Mouse (Mus musculus): ENCODE measurements around the gene Wdr18. TPM values are rescaled to one million over a fixed set of nuclear protein-coding genes. Genes with fewer than 3 reads are reported as not detected.

Wdr18 gene
- polyA plus RNA-seq, 2 experiments = 24.7 to 58.4 TPM

GRCm38 (mm10) chr10:80016931-80017330 is 57.0 kb downstream of the Wdr18 start:
- peaks cover 18 to 20% of the 10 kb centered on the region in 2 experiments for H3K4me1 ChIP-seq (replicated peaks; ENCODE audit: control insufficient read depth in 2 of 2, insufficient read depth in 2 of 2, low read length in 1 of 2)

GRCm38 (mm10) chr10:80017361-80017760 is 57.4 kb downstream of the Wdr18 start:
- peak overlapping the region; percentile 51 to 61 for H3K4me3 ChIP-seq (ENCODE audit: insufficient read depth in 1 of 2, low read depth in 2 of 2, low read length in 2 of 2)
- peak overlapping the region; percentile 81 for H3K4me2 ChIP-seq (ENCODE audit: low read depth)
- H3K27ac ChIP-seq = peak overlapping the region; percentile 68
- peaks cover 18 to 20% of the 10 kb centered on the region in 2 experiments for H3K4me1 ChIP-seq (replicated peaks; ENCODE audit: control insufficient read depth in 2 of 2, insufficient read depth in 2 of 2, low read length in 1 of 2)
- no peaks in the 10 kb centered on the region for H3K27me3 ChIP-seq (ENCODE audit: control insufficient read depth, insufficient read depth, low read length)
- no peaks in the 10 kb centered on the region for H3K9me3 ChIP-seq (ENCODE audit: control insufficient read depth, low read length)
- H3K9ac ChIP-seq (replicated peaks) = peak overlapping the region; percentile 77
- H3K36me3 ChIP-seq (replicated peaks; ENCODE audit: control insufficient read depth, insufficient read depth, low read depth) = peaks cover 15% of the 10 kb centered on the region
- DNase-seq (ENCODE audit: low read depth in 3 of 3, low spot score in 3 of 3) (no peak), ATAC-seq (ENCODE audit: insufficient read depth) (peak; percentile 44)
- WGBS (ENCODE audit: insufficient replicate concordance) = 6% methylated on average over 3 of the region's 3 CpGs
- TF ChIP-seq EP300 (IDR thresholded peaks at IDR 0.05; ENCODE audit: low read depth) (no peak), CTCF (IDR thresholded peaks at IDR 0.05; ENCODE audit: low read depth) (no peak)

More at GRCm38 (mm10) chr10:80016931-80017330, 57.0 kb downstream of the Wdr18 start:
- peak overlapping the region; percentile 68 for H3K27ac ChIP-seq
- H3K4me2 ChIP-seq (ENCODE audit: low read depth) = peak overlapping the region; percentile 81
- DNase-seq (ENCODE audit: low read depth in 3 of 3, low spot score in 3 of 3) (no peak), ATAC-seq (ENCODE audit: insufficient read depth) (peak; percentile 18)
- peaks cover 18% of the 10 kb centered on the region for H3K36me3 ChIP-seq (replicated peaks; ENCODE audit: control insufficient read depth, insufficient read depth, low read depth)
- H3K4me3 ChIP-seq (ENCODE audit: insufficient read depth in 1 of 2, low read depth in 2 of 2, low read length in 2 of 2) = peak overlapping the region; percentile 51 to 61
- 13% methylated on average over 10 of the region's 10 CpGs for WGBS (ENCODE audit: insufficient replicate concordance)
- no peak for TF ChIP-seq CTCF (IDR thresholded peaks at IDR 0.05; ENCODE audit: low read depth)
- TF ChIP-seq EP300 (IDR thresholded peaks at IDR 0.05; ENCODE audit: low read depth) = no peak
- H3K9me3 ChIP-seq (ENCODE audit: control insufficient read depth, low read length) = no peaks in the 10 kb centered on the region
- H3K9ac ChIP-seq (replicated peaks) = peak overlapping the region; percentile 77
- H3K27me3 ChIP-seq (ENCODE audit: control insufficient read depth, insufficient read depth, low read length) = no peaks in the 10 kb centered on the region

DNA sequence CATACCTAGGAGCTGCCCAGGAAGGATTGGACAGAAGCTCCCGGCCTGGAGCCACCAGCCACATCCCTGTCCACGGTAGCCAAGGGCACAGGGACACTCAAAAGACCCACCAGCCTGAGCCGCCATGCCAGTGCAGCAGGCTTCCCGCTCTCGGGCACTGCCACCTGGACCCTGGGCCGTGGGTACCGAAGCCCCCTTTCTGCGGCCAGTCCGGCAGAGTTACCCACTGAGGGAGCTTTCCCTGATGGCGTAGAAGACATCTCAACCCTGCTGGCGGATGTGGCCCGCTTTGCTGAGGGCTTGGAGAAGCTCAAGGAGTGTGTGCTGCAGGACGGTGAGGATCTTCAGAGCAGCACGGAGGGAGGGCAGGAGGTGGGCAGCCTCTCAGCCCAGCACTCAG is 57.8 kb downstream of the Wdr18 start:
- peak overlapping the region; percentile 68 for H3K27ac ChIP-seq
- H3K4me1 ChIP-seq (replicated peaks; ENCODE audit: control insufficient read depth in 2 of 2, insufficient read depth in 2 of 2, low read length in 1 of 2) = peaks cover 18 to 20% of the 10 kb centered on the region in 2 experiments
- H3K4me3 ChIP-seq (ENCODE audit: insufficient read depth in 1 of 2, low read depth in 2 of 2, low read length in 2 of 2) = peak overlapping the region; percentile 37 to 51
- H3K9ac ChIP-seq (replicated peaks) = peak overlapping the region; percentile 77
- DNase-seq (ENCODE audit: low read depth in 3 of 3, low spot score in 3 of 3) = no peak
- no peaks in the 10 kb centered on the region for H3K27me3 ChIP-seq (ENCODE audit: control insufficient read depth, insufficient read depth, low read length)
- WGBS (ENCODE audit: insufficient replicate concordance) = 36% methylated on average over 14 of the region's 14 CpGs
- TF ChIP-seq CTCF (IDR thresholded peaks at IDR 0.05; ENCODE audit: low read depth) = no peak
- no peak for TF ChIP-seq EP300 (IDR thresholded peaks at IDR 0.05; ENCODE audit: low read depth)
- no peak for ATAC-seq (ENCODE audit: insufficient read depth)
- H3K4me2 ChIP-seq (ENCODE audit: low read depth) = peak overlapping the region; percentile 81
- peaks cover 15% of the 10 kb centered on the region for H3K36me3 ChIP-seq (replicated peaks; ENCODE audit: control insufficient read depth, insufficient read depth, low read depth)
- H3K9me3 ChIP-seq (ENCODE audit: control insufficient read depth, low read length) = no peaks in the 10 kb centered on the region

DNA sequence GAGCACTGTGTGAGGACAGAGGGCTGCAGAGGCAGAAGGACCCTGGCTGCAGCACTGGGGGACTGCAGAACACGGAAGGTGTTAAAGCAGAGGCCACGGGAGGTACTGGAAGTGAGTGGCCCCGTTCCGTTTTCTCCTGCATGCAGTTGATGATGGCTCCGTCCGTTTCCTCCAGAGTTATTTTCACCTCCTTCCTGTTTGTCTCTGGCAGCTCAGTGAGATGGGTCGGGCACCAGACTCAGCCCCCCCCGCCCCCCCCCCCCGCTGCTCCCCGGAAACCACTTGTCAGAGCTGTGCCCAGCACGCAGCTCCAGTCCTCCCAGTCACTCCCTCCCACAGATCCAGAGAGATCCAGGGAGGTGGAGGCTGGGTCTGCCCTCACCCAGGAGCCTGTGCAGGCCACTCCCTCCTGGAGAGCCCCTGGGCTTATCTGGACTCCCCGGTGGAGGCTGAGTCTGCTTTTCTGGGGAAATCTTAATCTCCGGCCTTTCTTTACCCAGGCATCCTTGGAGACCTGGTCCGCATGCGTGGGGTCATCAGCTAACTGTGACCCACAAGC is 58.9 kb downstream of the Wdr18 start:
- ATAC-seq (ENCODE audit: insufficient read depth) = peak; percentile 72
- peaks cover 18 to 20% of the 10 kb centered on the region in 2 experiments for H3K4me1 ChIP-seq (replicated peaks; ENCODE audit: control insufficient read depth in 2 of 2, insufficient read depth in 2 of 2, low read length in 1 of 2)
- peak in 2 of 3 experiments; percentile 49 to 68 for DNase-seq (ENCODE audit: low read depth in 3 of 3, low spot score in 3 of 3)

GRCm38 (mm10) chr10:80019471-80020131 is 59.6 kb downstream of the Wdr18 start:
- Histone ChIP-seq H3K27ac (peak overlapping the region; percentile 60; the same call in 1 of the 2 replicates), H3K4me1 (replicated peaks; ENCODE audit: control insufficient read depth in 2 of 2, insufficient read depth in 2 of 2, low read length in 1 of 2) (peaks cover 18 to 20% of the 10 kb centered on the region in 2 experiments), H3K9me3 (ENCODE audit: control insufficient read depth, low read length) (no peaks in the 10 kb centered on the region), H3K9ac (replicated peaks) (peak overlapping the region; percentile 34; the same call in 1 of the 2 replicates), H3K36me3 (replicated peaks; ENCODE audit: control insufficient read depth, insufficient read depth, low read depth) (peaks cover 11% of the 10 kb centered on the region), H3K4me2 (ENCODE audit: low read depth) (peak overlapping the region; percentile 81), H3K4me3 (ENCODE audit: insufficient read depth in 1 of 2, low read depth in 2 of 2, low read length in 2 of 2) (0 out of 4 replicates have a peak overlapping the region, but pooled peaks of 1 of the 2 experiments have one; percentile 34), H3K27me3 (ENCODE audit: control insufficient read depth, insufficient read depth, low read length) (no peaks in the 10 kb centered on the region)
- no peak for TF ChIP-seq CTCF (IDR thresholded peaks at IDR 0.05; ENCODE audit: low read depth)
- no peak for TF ChIP-seq EP300 (IDR thresholded peaks at IDR 0.05; ENCODE audit: low read depth)
- ATAC-seq (ENCODE audit: insufficient read depth) (peak; percentile 29; the same call in 1 of the 2 replicates), DNase-seq (ENCODE audit: low read depth in 3 of 3, low spot score in 3 of 3) (no peak)
- WGBS (ENCODE audit: insufficient replicate concordance) = 58% methylated on average over 20 of the region's 20 CpGs

More for the DNA sequence above, 58.9 kb downstream of the Wdr18 start:
- H3K27me3 ChIP-seq (ENCODE audit: control insufficient read depth, insufficient read depth, low read length) = no peaks in the 10 kb centered on the region
- peak overlapping the region; percentile 60 for H3K27ac ChIP-seq
- TF ChIP-seq EP300 (IDR thresholded peaks at IDR 0.05; ENCODE audit: low read depth) (no peak; the same call in 1 of the 2 replicates), CTCF (IDR thresholded peaks at IDR 0.05; ENCODE audit: low read depth) (peak; percentile 26; the same call in 1 of the 2 replicates)
- H3K4me2 ChIP-seq (ENCODE audit: low read depth) = peak overlapping the region; percentile 81
- peak overlapping the region; percentile 34 to 45 for H3K4me3 ChIP-seq (ENCODE audit: insufficient read depth in 1 of 2, low read depth in 2 of 2, low read length in 2 of 2)
- WGBS (ENCODE audit: insufficient replicate concordance) = 3% methylated on average over 15 of the region's 15 CpGs
- no peaks in the 10 kb centered on the region for H3K9me3 ChIP-seq (ENCODE audit: control insufficient read depth, low read length)
- H3K36me3 ChIP-seq (replicated peaks; ENCODE audit: control insufficient read depth, insufficient read depth, low read depth) = peaks cover 15% of the 10 kb centered on the region
- peak overlapping the region; percentile 34 for H3K9ac ChIP-seq (replicated peaks)

Other genes with a start within 250 kb of the Wdr18 start
Only the 30 nearest of the 33 such genes appear.
- gene Fgf22, start 205.1 kb upstream of the Wdr18 start, polyA plus RNA-seq (2012; rRNA removed) = not detected in 2 replicates
- gene Fgf22, start 205.1 kb upstream of the Wdr18 start, polyA plus RNA-seq (2014; fragmentation: Nextera tagmentation; extraction: Ambion mirVana) = not detected in 2 replicates
- gene Rnf126, start 193.2 kb upstream of the Wdr18 start, polyA plus RNA-seq (2012; rRNA removed) = 46.4 and 51.3 TPM in 2 replicates
- gene Rnf126, start 193.2 kb upstream of the Wdr18 start, polyA plus RNA-seq (2014; fragmentation: Nextera tagmentation; extraction: Ambion mirVana) = 27.7 and 33.7 TPM in 2 replicates
- gene Fstl3, start 182.9 kb upstream of the Wdr18 start, polyA plus RNA-seq (2012; rRNA removed) = 0.54 and 0.56 TPM in 2 replicates
- gene Fstl3, start 182.9 kb upstream of the Wdr18 start, polyA plus RNA-seq (2014; fragmentation: Nextera tagmentation; extraction: Ambion mirVana) = 0.18 and 0.23 TPM in 2 replicates
- 1.6 TPM in 2 replicates for gene Prss57, start 169.2 kb upstream of the Wdr18 start, polyA plus RNA-seq (2012; rRNA removed)
- gene Prss57, start 169.2 kb upstream of the Wdr18 start, polyA plus RNA-seq (2014; fragmentation: Nextera tagmentation; extraction: Ambion mirVana) = 3.2 and 4.9 TPM in 2 replicates
- gene Palm, start 166.6 kb upstream of the Wdr18 start, polyA plus RNA-seq (2012; rRNA removed) = 3.4 and 3.5 TPM in 2 replicates
- 4.0 and 4.1 TPM in 2 replicates for gene Palm, start 166.6 kb upstream of the Wdr18 start, polyA plus RNA-seq (2014; fragmentation: Nextera tagmentation; extraction: Ambion mirVana)
- 0.13 and 0.18 TPM in 2 replicates for gene Misp, start 139.2 kb upstream of the Wdr18 start, polyA plus RNA-seq (2012; rRNA removed)
- 0.41 TPM in 1 of 2 replicates, not detected in the other for gene Misp, start 139.2 kb upstream of the Wdr18 start, polyA plus RNA-seq (2014; fragmentation: Nextera tagmentation; extraction: Ambion mirVana)
- 118 and 126 TPM in 2 replicates for gene Ptbp1, start 105.7 kb upstream of the Wdr18 start, polyA plus RNA-seq (2012; rRNA removed)
- 84.5 and 99.8 TPM in 2 replicates for gene Ptbp1, start 105.7 kb upstream of the Wdr18 start, polyA plus RNA-seq (2014; fragmentation: Nextera tagmentation; extraction: Ambion mirVana)
- 133 and 152 TPM in 2 replicates for gene Prtn3, start 85.7 kb upstream of the Wdr18 start, polyA plus RNA-seq (2012; rRNA removed)
- 86.8 and 132 TPM in 2 replicates for gene Prtn3, start 85.7 kb upstream of the Wdr18 start, polyA plus RNA-seq (2014; fragmentation: Nextera tagmentation; extraction: Ambion mirVana)
- 6.7 and 7.0 TPM in 2 replicates for gene Plppr3, start 85.5 kb upstream of the Wdr18 start, polyA plus RNA-seq (2012; rRNA removed)
- 2.8 and 3.0 TPM in 2 replicates for gene Plppr3, start 85.5 kb upstream of the Wdr18 start, polyA plus RNA-seq (2014; fragmentation: Nextera tagmentation; extraction: Ambion mirVana)
- 52.2 and 61.9 TPM in 2 replicates for gene Elane, start 73.9 kb upstream of the Wdr18 start, polyA plus RNA-seq (2012; rRNA removed)
- gene Elane, start 73.9 kb upstream of the Wdr18 start, polyA plus RNA-seq (2014; fragmentation: Nextera tagmentation; extraction: Ambion mirVana) = 116 and 151 TPM in 2 replicates
- 0.14 and 0.29 TPM in 2 replicates for gene Cfd, start 69.3 kb upstream of the Wdr18 start, polyA plus RNA-seq (2012; rRNA removed)
- not detected in 2 replicates for gene Cfd, start 69.3 kb upstream of the Wdr18 start, polyA plus RNA-seq (2014; fragmentation: Nextera tagmentation; extraction: Ambion mirVana)
- gene Med16, start 51.2 kb upstream of the Wdr18 start, polyA plus RNA-seq (2012; rRNA removed) = 13.3 and 14.3 TPM in 2 replicates
- gene Med16, start 51.2 kb upstream of the Wdr18 start, polyA plus RNA-seq (2014; fragmentation: Nextera tagmentation; extraction: Ambion mirVana) = 10.0 and 12.0 TPM in 2 replicates
- gene Gm26602, start 49.3 kb upstream of the Wdr18 start, polyA plus RNA-seq (2012; rRNA removed) = not detected in 2 replicates
- not detected in 2 replicates for gene Gm26602, start 49.3 kb upstream of the Wdr18 start, polyA plus RNA-seq (2014; fragmentation: Nextera tagmentation; extraction: Ambion mirVana)
- gene Kiss1r, start 43.2 kb upstream of the Wdr18 start, polyA plus RNA-seq (2012; rRNA removed) = 0.17 and 0.30 TPM in 2 replicates
- gene Kiss1r, start 43.2 kb upstream of the Wdr18 start, polyA plus RNA-seq (2014; fragmentation: Nextera tagmentation; extraction: Ambion mirVana) = 0.11 TPM in 1 of 2 replicates, not detected in the other
- 34.7 and 41.4 TPM in 2 replicates for gene R3hdm4, start 38.9 kb upstream of the Wdr18 start, polyA plus RNA-seq (2012; rRNA removed)
- 38.5 and 46.0 TPM in 2 replicates for gene R3hdm4, start 38.9 kb upstream of the Wdr18 start, polyA plus RNA-seq (2014; fragmentation: Nextera tagmentation; extraction: Ambion mirVana)
- 5.5 and 6.4 TPM in 2 replicates for gene Arid3a, start 33.1 kb upstream of the Wdr18 start, polyA plus RNA-seq (2012; rRNA removed)
- gene Arid3a, start 33.1 kb upstream of the Wdr18 start, polyA plus RNA-seq (2014; fragmentation: Nextera tagmentation; extraction: Ambion mirVana) = 3.4 and 3.9 TPM in 2 replicates
- gene Grin3b, start 10.6 kb downstream of the Wdr18 start, polyA plus RNA-seq (2012; rRNA removed) = 0.01 and 0.03 TPM in 2 replicates
- gene Grin3b, start 10.6 kb downstream of the Wdr18 start, polyA plus RNA-seq (2014; fragmentation: Nextera tagmentation; extraction: Ambion mirVana) = 0.13 TPM in 1 of 2 replicates, not detected in the other
- gene Tmem259, start 24.2 kb downstream of the Wdr18 start, polyA plus RNA-seq (2012; rRNA removed) = 59.7 and 79.7 TPM in 2 replicates
- gene Tmem259, start 24.2 kb downstream of the Wdr18 start, polyA plus RNA-seq (2014; fragmentation: Nextera tagmentation; extraction: Ambion mirVana) = 5.9 and 8.6 TPM in 2 replicates
- 14.3 and 15.8 TPM in 2 replicates for gene Cnn2, start 28.4 kb downstream of the Wdr18 start, polyA plus RNA-seq (2012; rRNA removed)
- gene Cnn2, start 28.4 kb downstream of the Wdr18 start, polyA plus RNA-seq (2014; fragmentation: Nextera tagmentation; extraction: Ambion mirVana) = 33.8 and 39.7 TPM in 2 replicates
- gene Abca7, start 36.3 kb downstream of the Wdr18 start, polyA plus RNA-seq (2012; rRNA removed) = 11.2 and 12.7 TPM in 2 replicates
- 4.9 and 6.0 TPM in 2 replicates for gene Abca7, start 36.3 kb downstream of the Wdr18 start, polyA plus RNA-seq (2014; fragmentation: Nextera tagmentation; extraction: Ambion mirVana)
- 17.5 and 20.9 TPM in 2 replicates for gene Arhgap45, start 56.5 kb downstream of the Wdr18 start, polyA plus RNA-seq (2012; rRNA removed)
- 7.9 and 9.3 TPM in 2 replicates for gene Arhgap45, start 56.5 kb downstream of the Wdr18 start, polyA plus RNA-seq (2014; fragmentation: Nextera tagmentation; extraction: Ambion mirVana)
- gene Polr2e, start 79.6 kb downstream of the Wdr18 start, polyA plus RNA-seq (2012; rRNA removed) = 77.0 and 121 TPM in 2 replicates
- 88.0 and 90.2 TPM in 2 replicates for gene Polr2e, start 79.6 kb downstream of the Wdr18 start, polyA plus RNA-seq (2014; fragmentation: Nextera tagmentation; extraction: Ambion mirVana)
- 274 and 388 TPM in 2 replicates for gene Gpx4, start 87.0 kb downstream of the Wdr18 start, polyA plus RNA-seq (2012; rRNA removed)
- gene Gpx4, start 87.0 kb downstream of the Wdr18 start, polyA plus RNA-seq (2014; fragmentation: Nextera tagmentation; extraction: Ambion mirVana) = 705 and 724 TPM in 2 replicates
- gene Sbno2, start 145.4 kb downstream of the Wdr18 start, polyA plus RNA-seq (2012; rRNA removed) = 10.0 and 10.1 TPM in 2 replicates
- gene Sbno2, start 145.4 kb downstream of the Wdr18 start, polyA plus RNA-seq (2014; fragmentation: Nextera tagmentation; extraction: Ambion mirVana) = 6.6 and 7.6 TPM in 2 replicates
- 80.5 and 88.8 TPM in 2 replicates for gene Stk11, start 155.7 kb downstream of the Wdr18 start, polyA plus RNA-seq (2012; rRNA removed)
- gene Stk11, start 155.7 kb downstream of the Wdr18 start, polyA plus RNA-seq (2014; fragmentation: Nextera tagmentation; extraction: Ambion mirVana) = 17.4 and 18.9 TPM in 2 replicates
- 196 and 211 TPM in 2 replicates for gene Atp5d, start 178.5 kb downstream of the Wdr18 start, polyA plus RNA-seq (2012; rRNA removed)
- gene Atp5d, start 178.5 kb downstream of the Wdr18 start, polyA plus RNA-seq (2014; fragmentation: Nextera tagmentation; extraction: Ambion mirVana) = 249 and 270 TPM in 2 replicates
- 1.8 and 2.2 TPM in 2 replicates for gene Cbarp, start 180.7 kb downstream of the Wdr18 start, polyA plus RNA-seq (2012; rRNA removed)
- 0.42 and 1.1 TPM in 2 replicates for gene Cbarp, start 180.7 kb downstream of the Wdr18 start, polyA plus RNA-seq (2014; fragmentation: Nextera tagmentation; extraction: Ambion mirVana)
- 9.1 and 10.3 TPM in 2 replicates for gene Midn, start 188.1 kb downstream of the Wdr18 start, polyA plus RNA-seq (2012; rRNA removed)
- gene Midn, start 188.1 kb downstream of the Wdr18 start, polyA plus RNA-seq (2014; fragmentation: Nextera tagmentation; extraction: Ambion mirVana) = 5.1 and 5.7 TPM in 2 replicates
- 19.4 and 19.8 TPM in 2 replicates for gene Cirbp, start 205.8 kb downstream of the Wdr18 start, polyA plus RNA-seq (2012; rRNA removed)
- 10.1 and 10.7 TPM in 2 replicates for gene Cirbp, start 205.8 kb downstream of the Wdr18 start, polyA plus RNA-seq (2014; fragmentation: Nextera tagmentation; extraction: Ambion mirVana)
- 6.8 and 6.9 TPM in 2 replicates for gene 1600002K03Rik, start 212.8 kb downstream of the Wdr18 start, polyA plus RNA-seq (2012; rRNA removed)
- 10.6 and 13.2 TPM in 2 replicates for gene 1600002K03Rik, start 212.8 kb downstream of the Wdr18 start, polyA plus RNA-seq (2014; fragmentation: Nextera tagmentation; extraction: Ambion mirVana)

Measured in liver, embryonic 14.5 days (tissue).